Mouse (Mus musculus) heart, postnatal 0 days (tissue): ENCODE data around the gene Mustn1. TPM values are rescaled to one million over a fixed set of nuclear protein-coding genes. Genes with fewer than 3 reads are reported as not detected.

ENCODE experiments used
- ATAC-seq: fragments of 200-750 bp; cut with Nextera tagmentation; 2 replicates; pipeline ENCODE4 v1.8.0; 2017; ENCODE audit warnings: low read depth, moderate number of reproducible peaks, moderate library complexity; ENCODE audit not compliant: insufficient read depth
- DNase-seq: peaks from one replicate; pipeline ENCODE4 v3.0.0-alpha.2; 2016; ENCODE audit warnings: low spot score
- H3K27ac ChIP-seq: fragments of 300-500 bp; sonication (generic); 2 replicates; pipeline ENCODE4 v1.5.1; 2014; ENCODE audit warnings: low read depth, mild to moderate bottlenecking
- H3K27me3 ChIP-seq: fragments of 300-500 bp; sonication (generic); 2 replicates; pipeline ENCODE4 v1.6.1; 2014; ENCODE audit warnings: low read length, mixed read lengths; ENCODE audit not compliant: control insufficient read depth, insufficient read depth
- H3K36me3 ChIP-seq: fragments of 300-500 bp; sonication (generic); replicated peaks from 2 replicates; pipeline ENCODE4 v1.6.1; 2014; ENCODE audit warnings: low read length, mixed read lengths; ENCODE audit not compliant: control insufficient read depth, insufficient read depth
- H3K4me1 ChIP-seq: fragments of 300-500 bp; sonication (generic); 2 replicates; pipeline ENCODE4 v1.6.1; 2014; ENCODE audit warnings: antibody characterized with exemption; ENCODE audit not compliant: control insufficient read depth, insufficient read depth
- H3K4me2 ChIP-seq: fragments of 300-500 bp; sonication (generic); 2 replicates; pipeline ENCODE4 v1.6.1; 2014; ENCODE audit warnings: low read depth, mild to moderate bottlenecking, low read length, moderate library complexity
- H3K4me3 ChIP-seq: fragments of 300-500 bp; sonication (generic); 2 replicates; pipeline ENCODE4 v1.5.1; 2014; ENCODE audit warnings: low read depth, low read length
- H3K9ac ChIP-seq: fragments of 300-500 bp; sonication (generic); replicated peaks from 2 replicates; pipeline ENCODE4 v1.6.1; 2014; ENCODE audit warnings: low read depth, low read length, mixed read lengths
- H3K9me3 ChIP-seq: fragments of 300-500 bp; sonication (generic); replicated peaks from 2 replicates; pipeline ENCODE4 v1.6.1; 2016; ENCODE audit warnings: low read length; ENCODE audit not compliant: control insufficient read depth
- CTCF ChIP-seq: IDR thresholded peaks from 2 replicates; pipeline ENCODE4 v1.5.1; 2016; ENCODE audit warnings: antibody characterized with exemption, control low read depth, low read depth
- EP300 ChIP-seq: IDR thresholded peaks from 2 replicates; pipeline ENCODE4 v1.6.1; 2016; ENCODE audit warnings: antibody characterized with exemption, low read depth
- WGBS: fragments of 180-500 bp; shearing (Covaris S2); extraction: QIAGEN DNeasy Blood & Tissue Kit; methylation state at CpG from one replicate; pipeline ENCODE4 v1.1.7; 2014; 5-methylcytosine and 5-hydroxymethylcytosine counted together
- polyA plus RNA-seq: library from polyadenylated mRNA; unstranded; fragments of >200 nt; fragmentation: Nextera tagmentation; extraction: Ambion mirVana; gene quantifications from 2 replicates; pipeline ENCODE4 v1.2.1, GENCODE M21; 2015
- total RNA-seq: library from RNA; depleted of rRNA; stranded (reverse); fragments of >200 nt; gene quantifications from 2 replicates; pipeline ENCODE4 v1.2.3, GENCODE M21; 2014; ENCODE audit warnings: low replicate concordance

Gene Mustn1
- total and polyA plus RNA-seq, 2 experiments from 2014 or later = 6.8 to 10.3 TPM

GRCm38 (mm10) chr14:30906001-30906400 is 27.0 kb downstream of the Mustn1 start:
- Histone ChIP-seq H3K4me3 (no peak overlapping the region), H3K36me3 (no peaks in the 10 kb centered on the region), H3K27ac (no peak overlapping the region), H3K9me3 (no peaks in the 10 kb centered on the region), H3K4me2 (no peak overlapping the region), H3K4me1 (no peaks in the 10 kb centered on the region), H3K27me3 (no peaks in the 10 kb centered on the region), H3K9ac (no peak overlapping the region)
- ATAC-seq = no peak
- DNase-seq = no peak
- 80% methylated on average over 6 of the region's 6 CpGs for WGBS
- TF ChIP-seq EP300 = no peak

GRCm38 (mm10) chr14:30907814-30908265 is 28.8 kb downstream of the Mustn1 start:
- Histone ChIP-seq H3K4me1 (no peaks in the 10 kb centered on the region), H3K36me3 (no peaks in the 10 kb centered on the region), H3K9ac (no peak overlapping the region), H3K4me2 (no peak overlapping the region), H3K9me3 (no peaks in the 10 kb centered on the region), H3K27me3 (no peaks in the 10 kb centered on the region), H3K27ac (no peak overlapping the region), H3K4me3 (no peak overlapping the region)
- 74% methylated on average over 3 of the region's 3 CpGs for WGBS
- no peak for DNase-seq
- TF ChIP-seq CTCF (no peak), EP300 (no peak)
- no peak for ATAC-seq

GRCm38 (mm10) chr14:30911141-30911540 is 32.1 kb downstream of the Mustn1 start:
- 81% methylated on average over 8 of the region's 8 CpGs for WGBS
- TF ChIP-seq EP300 (no peak), CTCF (no peak)

GRCm38 (mm10) chr14:30912641-30913040 is 33.6 kb downstream of the Mustn1 start:
- H3K9ac ChIP-seq = no peak overlapping the region
- H3K4me3 ChIP-seq = no peak overlapping the region
- ATAC-seq = no peak
- TF ChIP-seq EP300 (no peak), CTCF (no peak)
- no peaks in the 10 kb centered on the region for H3K9me3 ChIP-seq
- 71% methylated on average over 8 of the region's 8 CpGs for WGBS
- H3K27me3 ChIP-seq = no peaks in the 10 kb centered on the region
- H3K27ac ChIP-seq = no peak overlapping the region
- no peaks in the 10 kb centered on the region for H3K4me1 ChIP-seq
- no peaks in the 10 kb centered on the region for H3K36me3 ChIP-seq
- no peak for DNase-seq
- no peak overlapping the region for H3K4me2 ChIP-seq

More at GRCm38 (mm10) chr14:30911141-30911540, 32.1 kb downstream of the Mustn1 start:
- Histone ChIP-seq H3K27me3 (no peaks in the 10 kb centered on the region), H3K9me3 (no peaks in the 10 kb centered on the region), H3K4me3 (no peak overlapping the region), H3K9ac (no peak overlapping the region), H3K4me1 (no peaks in the 10 kb centered on the region), H3K27ac (no peak overlapping the region), H3K36me3 (no peaks in the 10 kb centered on the region), H3K4me2 (no peak overlapping the region)
- ATAC-seq = no peak
- no peak for DNase-seq

- H3K9me3 ChIP-seq = no peaks in the 10 kb centered on the region
- no peak for DNase-seq
These were observed 34.4 kb downstream of the Mustn1 start for GRCm38 (mm10) chr14:30913404-30913803.

GRCm38 (mm10) chr14:30916516-30916915 is 37.5 kb downstream of the Mustn1 start:
- no peak for DNase-seq
- Histone ChIP-seq H3K36me3 (no peaks in the 10 kb centered on the region), H3K9ac (no peak overlapping the region), H3K27ac (no peak overlapping the region), H3K4me2 (no peak overlapping the region), H3K9me3 (no peaks in the 10 kb centered on the region), H3K4me3 (no peak overlapping the region), H3K27me3 (no peaks in the 10 kb centered on the region), H3K4me1 (no peaks in the 10 kb centered on the region)
- WGBS = 74% methylated on average over 1 of the region's 1 CpGs
- no peak for ATAC-seq
- TF ChIP-seq CTCF (no peak), EP300 (no peak)

More at GRCm38 (mm10) chr14:30913404-30913803, 34.4 kb downstream of the Mustn1 start:
- no peaks in the 10 kb centered on the region for H3K27me3 ChIP-seq
- WGBS = 69% methylated on average over 5 of the region's 5 CpGs
- no peaks in the 10 kb centered on the region for H3K4me1 ChIP-seq
- no peak overlapping the region for H3K9ac ChIP-seq
- TF ChIP-seq EP300 (no peak), CTCF (no peak)
- no peaks in the 10 kb centered on the region for H3K36me3 ChIP-seq
- no peak overlapping the region for H3K27ac ChIP-seq
- ATAC-seq = no peak
- H3K4me2 ChIP-seq = no peak overlapping the region
- no peak overlapping the region for H3K4me3 ChIP-seq
